Mouse (Mus musculus) embryonic facial prominence, embryonic 10.5 days (tissue): Measurements from ENCODE around the gene Chrna1. TPM values are rescaled to one million over a fixed set of nuclear protein-coding genes. Genes with fewer than 3 reads are reported as not detected.

ENCODE experiments used
- DNase-seq: peaks from one replicate; pipeline ENCODE4 v3.0.0-alpha.2; 2017; ENCODE audit warnings: low spot score
- H3K27ac ChIP-seq: fragments of 300-500 bp; sonication (generic); replicated peaks from 2 replicates; pipeline ENCODE4 v1.5.1; 2016; ENCODE audit warnings: mild to moderate bottlenecking
- H3K27me3 ChIP-seq: fragments of 300-500 bp; sonication (generic); replicated peaks from 2 replicates; pipeline ENCODE4 v1.6.1; 2016; ENCODE audit warnings: low read depth, mild to moderate bottlenecking; ENCODE audit not compliant: poor library complexity, severe bottlenecking
- H3K36me3 ChIP-seq: fragments of 300-500 bp; sonication (generic); replicated peaks from 2 replicates; pipeline ENCODE4 v1.6.1; 2016; ENCODE audit warnings: mild to moderate bottlenecking, moderate library complexity
- H3K4me1 ChIP-seq: fragments of 300-500 bp; sonication (generic); 2 replicates; pipeline ENCODE4 v1.6.1; 2016
- H3K4me3 ChIP-seq: fragments of 300-500 bp; sonication (generic); 2 replicates; pipeline ENCODE4 v1.5.1; 2016; ENCODE audit warnings: mild to moderate bottlenecking, moderate library complexity
- H3K9me3 ChIP-seq: fragments of 300-500 bp; sonication (generic); 2 replicates; pipeline ENCODE4 v1.6.1; 2016; ENCODE audit warnings: mild to moderate bottlenecking
- WGBS: fragments of 180-500 bp; shearing (Covaris S2); methylation state at CpG from one replicate; pipeline ENCODE4 v1.1.7; 2016; 5-methylcytosine and 5-hydroxymethylcytosine counted together
- polyA plus RNA-seq: library from polyadenylated mRNA; unstranded; fragments of >200 nt; fragmentation: Nextera tagmentation; extraction: Ambion mirVana; gene quantifications from 2 replicates; pipeline ENCODE4 v1.2.1, GENCODE M21; 2016

Chrna1 gene
- polyA plus RNA-seq, 1 experiment from 2014 or later: 0.80 TPM

GRCm38 (mm10) chr2:73548542-73548941 is 31.6 kb downstream of the Chrna1 start:
- Histone ChIP-seq H3K4me3 (no peak overlapping the region), H3K27me3 (peaks cover 14% of the 10 kb centered on the region), H3K9me3 (no peaks in the 10 kb centered on the region), H3K4me1 (peaks cover 24% of the 10 kb centered on the region), H3K36me3 (no peaks in the 10 kb centered on the region), H3K27ac (no peak overlapping the region; the same call in 1 of the 2 replicates)
- 64% methylated on average over 2 of the region's 2 CpGs for WGBS
- no peak for DNase-seq

- Histone ChIP-seq H3K36me3 (no peaks in the 10 kb centered on the region), H3K4me3 (no peak overlapping the region), H3K27ac (no peak overlapping the region), H3K9me3 (no peaks in the 10 kb centered on the region), H3K27me3 (peaks cover 24% of the 10 kb centered on the region), H3K4me1 (peaks cover 30% of the 10 kb centered on the region)
- 92% methylated on average over 4 of the region's 4 CpGs for WGBS
- DNase-seq: no peak
Observed at GRCm38 (mm10) chr2:73547256-73547655, 32.9 kb downstream of the Chrna1 start.

GRCm38 (mm10) chr2:73545556-73545955 is 34.6 kb downstream of the Chrna1 start:
- Histone ChIP-seq H3K4me1 (peaks cover 44% of the 10 kb centered on the region), H3K9me3 (no peaks in the 10 kb centered on the region), H3K36me3 (no peaks in the 10 kb centered on the region), H3K27ac (peak overlapping the region; percentile 76), H3K4me3 (no peak overlapping the region), H3K27me3 (peaks cover 27% of the 10 kb centered on the region)
- DNase-seq: peak; percentile 81
- 64% methylated on average over 2 of the region's 2 CpGs for WGBS

- WGBS: 34% methylated on average over 16 of the region's 16 CpGs
- H3K27me3 ChIP-seq: peaks cover 22% of the 10 kb centered on the region
- peak overlapping the region; percentile 27; the same call in 1 of the 2 replicates for H3K4me3 ChIP-seq
- H3K4me1 ChIP-seq: peaks cover 43% of the 10 kb centered on the region
- no peaks in the 10 kb centered on the region for H3K9me3 ChIP-seq
- H3K27ac ChIP-seq: no peak overlapping the region; the same call in 1 of the 2 replicates
- DNase-seq: peak; percentile 42
- H3K36me3 ChIP-seq: no peaks in the 10 kb centered on the region
Observed at GRCm38 (mm10) chr2:73540450-73541162, 39.5 kb downstream of the Chrna1 start.

GRCm38 (mm10) chr2:73539697-73540096 is 40.4 kb downstream of the Chrna1 start:
- Histone ChIP-seq H3K27ac (no peak overlapping the region), H3K4me3 (no peak overlapping the region), H3K36me3 (no peaks in the 10 kb centered on the region), H3K4me1 (peaks cover 41% of the 10 kb centered on the region), H3K9me3 (no peaks in the 10 kb centered on the region), H3K27me3 (peaks cover 22% of the 10 kb centered on the region)
- 22% methylated on average over 1 of the region's 1 CpGs for WGBS
- no peak for DNase-seq

- Histone ChIP-seq H3K27me3 (peaks cover 19% of the 10 kb centered on the region), H3K9me3 (no peaks in the 10 kb centered on the region), H3K4me3 (no peak overlapping the region), H3K4me1 (peaks cover 41% of the 10 kb centered on the region), H3K36me3 (no peaks in the 10 kb centered on the region), H3K27ac (no peak overlapping the region)
- 80% methylated on average over 3 of the region's 3 CpGs for WGBS
- DNase-seq: no peak
Observed at GRCm38 (mm10) chr2:73539141-73539540, 41.0 kb downstream of the Chrna1 start.

GRCm38 (mm10) chr2:73538590-73538989 is 41.5 kb downstream of the Chrna1 start:
- 84% methylated on average over 13 of the region's 13 CpGs for whole genome bisulfite sequencing

GRCm38 (mm10) chr2:73536091-73536783 is 43.9 kb downstream of the Chrna1 start:
- H3K9me3 ChIP-seq: no peaks in the 10 kb centered on the region
- WGBS: 82% methylated on average over 15 of the region's 15 CpGs
- 0 out of 2 replicates have a peak, but pooled peaks cover 3% of the 10 kb centered on the region for H3K27me3 ChIP-seq
- 0 out of 2 replicates have a peak overlapping the region, but pooled peaks have one; percentile 41 for H3K27ac ChIP-seq
- no peak overlapping the region for H3K4me3 ChIP-seq
- DNase-seq: no peak
- H3K4me1 ChIP-seq: peaks cover 24% of the 10 kb centered on the region
- no peaks in the 10 kb centered on the region for H3K36me3 ChIP-seq

More at GRCm38 (mm10) chr2:73538590-73538989, 41.5 kb downstream of the Chrna1 start:
- peaks cover 36% of the 10 kb centered on the region for H3K4me1 ChIP-seq
- no peak overlapping the region for H3K4me3 ChIP-seq
- H3K36me3 ChIP-seq: no peaks in the 10 kb centered on the region
- DNase-seq: no peak
- no peak overlapping the region for H3K27ac ChIP-seq
- no peaks in the 10 kb centered on the region for H3K9me3 ChIP-seq
- peaks cover 14% of the 10 kb centered on the region for H3K27me3 ChIP-seq

- Histone ChIP-seq H3K4me1 (peaks cover 23% of the 10 kb centered on the region; the same call in 1 of the 2 replicates), H3K9me3 (no peaks in the 10 kb centered on the region), H3K4me3 (no peak overlapping the region), H3K27ac (no peak overlapping the region), H3K27me3 (no peaks in the 10 kb centered on the region), H3K36me3 (no peaks in the 10 kb centered on the region)
- no peak for DNase-seq
- 78% methylated on average over 10 of the region's 10 CpGs for WGBS
Observed at GRCm38 (mm10) chr2:73534720-73535119, 45.4 kb downstream of the Chrna1 start.

- H3K9me3 ChIP-seq: no peaks in the 10 kb centered on the region
- no peak overlapping the region for H3K4me3 ChIP-seq
- H3K27ac ChIP-seq: no peak overlapping the region
- H3K36me3 ChIP-seq: peaks cover 7% of the 10 kb centered on the region; the same call in 1 of the 2 replicates
- no peak for DNase-seq
- no peaks in the 10 kb centered on the region for H3K27me3 ChIP-seq
- peaks cover 44% of the 10 kb centered on the region for H3K4me1 ChIP-seq
- 72% methylated on average over 5 of the region's 5 CpGs for WGBS
Observed at GRCm38 (mm10) chr2:73530487-73530886, 49.7 kb downstream of the Chrna1 start.

GRCm38 (mm10) chr2:73529356-73530330 is 50.5 kb downstream of the Chrna1 start, which contains the start of gene Wipf1:
Gene Wipf1, minus strand, starts transcription at chr2:73529734.
- WGBS: 2% methylated on average over 66 of the region's 66 CpGs
- Histone ChIP-seq H3K9me3 (no peaks in the 10 kb centered on the region), H3K27ac (peak within 1 kb of the TSS; percentile 98), H3K4me1 (peaks cover 39% of the 10 kb centered on the region), H3K27me3 (no peaks in the 10 kb centered on the region), H3K4me3 (peak within 1 kb of the TSS; percentile 97), H3K36me3 (peaks cover 7% of the 10 kb centered on the region; the same call in 1 of the 2 replicates)
- DNase-seq: peak; percentile 87
